Mouse (Mus musculus) cerebellum, postnatal 4 days (tissue): Measurements from ENCODE around the gene Nek3.

Experiments used
- DNase-seq, 2 experiments: peaks; one replicate each; pipeline ENCODE4 v3.0.0; 2022; ENCODE audit warnings: low spot score in 2 of 2, mixed read lengths in 1 of 2

Gene Nek3

GRCm38 (mm10) chr8:22143764-22144491, 22.3 kb downstream of the Nek3 start:
- no peak for DNase-seq

GRCm38 (mm10) chr8:22142592-22142991, 23.6 kb downstream of the Nek3 start:
- no peak for DNase-seq

GRCm38 (mm10) chr8:22141836-22142385, 24.3 kb downstream of the Nek3 start:
- DNase-seq: no peak

GRCm38 (mm10) chr8:22136462-22136861, 29.8 kb downstream of the Nek3 start:
- peak in 1 of 2 experiments; percentile 24 for DNase-seq

- DNase-seq: no peak
Measured at GRCm38 (mm10) chr8:22134750-22135135, 31.5 kb downstream of the Nek3 start.

- DNase-seq: no peak
Measured at GRCm38 (mm10) chr8:22134078-22134749, 32.0 kb downstream of the Nek3 start.

GRCm38 (mm10) chr8:22132062-22132461, 34.2 kb downstream of the Nek3 start:
- no peak for DNase-seq

- DNase-seq: peak in 1 of 2 experiments; percentile 6
Measured at GRCm38 (mm10) chr8:22124220-22125152, 41.7 kb downstream of the Nek3 start, which contains the start of gene Nek5. TSS of gene Nek5 (minus strand) at chr8:22125053.

GRCm38 (mm10) chr8:22107020-22107419, 59.2 kb downstream of the Nek3 start:
- no peak for DNase-seq

GRCm38 (mm10) chr8:22091568-22091967, 74.7 kb downstream of the Nek3 start:
- DNase-seq: no peak

GRCm38 (mm10) chr8:22089226-22089625, 77.0 kb downstream of the Nek3 start:
- DNase-seq: no peak

GRCm38 (mm10) chr8:22079313-22080007, 86.8 kb downstream of the Nek3 start:
- no peak for DNase-seq
